Mouse (Mus musculus) brain, embryonic 14.5 days (tissue): Measurements from ENCODE around the gene Bclaf1. TPM values are rescaled to one million over a fixed set of nuclear protein-coding genes. Genes with fewer than 3 reads are reported as not detected.

Experiments used
- DNase-seq: peaks from one replicate; pipeline ENCODE4 v3.0.0-alpha.2; 2011; ENCODE audit warnings: low read depth
- CTCF ChIP-seq: fragments of 200-500 bp; IDR thresholded peaks from 2 replicates; pipeline ENCODE4 v1.5.1; 2012; ENCODE audit warnings: inconsistent platforms, mild to moderate bottlenecking, moderate library complexity, borderline replicate concordance; ENCODE audit not compliant: insufficient read depth, insufficient read length; ENCODE audit errors: extremely low read depth
- POLR2A ChIP-seq: fragments of 200-500 bp; IDR thresholded peaks from 2 replicates; pipeline ENCODE4 v1.6.1; 2012; ENCODE audit warnings: mild to moderate bottlenecking, inconsistent platforms, borderline replicate concordance; ENCODE audit not compliant: poor library complexity, insufficient read depth, insufficient read length, severe bottlenecking; ENCODE audit errors: extremely low read depth
- polyA plus RNA-seq: library from polyadenylated mRNA; depleted of rRNA; stranded (reverse); fragments of >200 nt; gene quantifications from 2 replicates; pipeline ENCODE4 v1.2.3, GENCODE M21; 2012; rRNA removed

The Bclaf1 gene
- 73.3 and 87.8 TPM in 2 replicates for polyA plus RNA-seq

DNA sequence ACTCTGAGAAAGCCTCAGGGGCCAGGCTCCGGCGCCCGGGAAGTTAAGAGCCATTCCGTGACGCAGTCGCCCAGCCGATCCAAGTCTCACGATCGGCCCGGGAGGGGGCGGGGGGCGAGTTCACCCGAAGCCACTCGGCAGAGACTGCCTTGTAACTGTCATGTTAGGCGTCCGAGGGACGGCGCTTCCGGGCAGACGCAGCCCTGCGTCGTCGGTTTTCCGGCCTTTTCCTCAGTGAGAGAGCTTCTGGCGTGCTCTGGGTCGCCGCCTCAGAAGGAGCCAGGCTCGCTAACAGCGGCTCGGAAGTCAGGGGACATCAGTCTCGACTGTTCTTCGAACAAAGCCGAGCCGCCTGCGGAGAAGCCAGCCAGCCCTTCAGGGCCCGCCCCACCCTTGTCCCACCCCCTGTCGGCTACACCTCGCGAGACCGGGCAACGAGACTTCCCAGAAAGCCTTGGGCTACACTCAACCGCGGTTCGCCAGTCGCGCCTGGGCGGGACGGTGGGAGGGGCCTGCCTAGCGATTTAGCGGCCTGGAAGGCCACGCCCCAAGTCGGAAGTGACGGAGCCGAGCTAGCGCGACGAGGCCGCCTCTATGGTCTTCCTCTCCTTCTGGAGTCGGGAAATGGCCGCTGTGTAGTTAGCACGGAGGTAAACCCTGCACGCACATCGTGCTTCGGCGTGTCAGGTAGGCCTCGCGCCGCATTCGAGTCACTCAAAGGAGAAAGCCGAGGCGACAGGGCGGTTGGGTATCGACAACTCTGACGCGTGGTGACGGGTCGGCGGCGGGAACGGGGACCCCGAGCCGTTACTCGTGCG, at the start of gene Bclaf1:
Gene Bclaf1, plus strand, starts transcription at position 552 of the 818 bp plus-strand sequence.
- no peak for TF ChIP-seq CTCF
- TF ChIP-seq POLR2A, result peak; percentile 69; the same call in 1 of the 2 replicates
- peak; percentile 100 for DNase-seq

GRCm38 (mm10) chr10:20262896-20263295, 49.4 kb upstream of the Bclaf1 start:
- DNase-seq, result no peak
- TF ChIP-seq CTCF (no peak), POLR2A (no peak)

DNA sequence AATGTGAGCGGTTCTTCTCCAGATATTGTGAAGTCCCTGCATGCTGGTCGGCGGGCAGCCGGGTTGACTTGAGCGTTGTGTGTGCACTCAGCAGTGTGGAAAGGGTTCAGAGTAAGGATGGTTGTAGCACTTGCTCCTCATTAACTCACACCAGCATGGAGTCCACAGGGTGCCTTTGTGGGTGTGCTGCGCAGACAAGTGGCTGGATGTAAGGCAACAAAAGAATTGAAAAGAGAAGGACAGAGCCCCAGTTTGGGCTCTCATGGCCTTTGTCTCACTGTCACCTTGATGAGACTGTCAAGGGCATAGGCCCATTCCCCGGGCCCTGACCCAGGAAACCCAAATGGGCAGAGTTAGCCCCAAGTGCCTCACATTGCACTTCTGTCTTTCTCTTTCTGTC, 47.8 kb upstream of the Bclaf1 start:
- DNase-seq, result no peak
- TF ChIP-seq CTCF, result no peak
- no peak for TF ChIP-seq POLR2A

- no peak for DNase-seq
- TF ChIP-seq POLR2A, result no peak
- no peak for TF ChIP-seq CTCF
Measured at GRCm38 (mm10) chr10:20267032-20267431, 45.2 kb upstream of the Bclaf1 start.

GRCm38 (mm10) chr10:20268945-20269344, 43.3 kb upstream of the Bclaf1 start:
- DNase-seq, result no peak
- TF ChIP-seq POLR2A (no peak), CTCF (no peak)

- TF ChIP-seq POLR2A, result no peak
- TF ChIP-seq CTCF, result no peak
- DNase-seq, result no peak
Measured at GRCm38 (mm10) chr10:20272380-20272779, 39.9 kb upstream of the Bclaf1 start.

- TF ChIP-seq POLR2A (no peak), CTCF (no peak)
- peak; percentile 31 for DNase-seq
Measured at GRCm38 (mm10) chr10:20273278-20273677, 39.0 kb upstream of the Bclaf1 start.

GRCm38 (mm10) chr10:20274022-20274421, 38.2 kb upstream of the Bclaf1 start:
- no peak for DNase-seq
- no peak for TF ChIP-seq CTCF
- no peak for TF ChIP-seq POLR2A

- no peak for DNase-seq
- TF ChIP-seq CTCF, result no peak
- no peak for TF ChIP-seq POLR2A
Measured at GRCm38 (mm10) chr10:20281456-20281855, 30.8 kb upstream of the Bclaf1 start.

DNA sequence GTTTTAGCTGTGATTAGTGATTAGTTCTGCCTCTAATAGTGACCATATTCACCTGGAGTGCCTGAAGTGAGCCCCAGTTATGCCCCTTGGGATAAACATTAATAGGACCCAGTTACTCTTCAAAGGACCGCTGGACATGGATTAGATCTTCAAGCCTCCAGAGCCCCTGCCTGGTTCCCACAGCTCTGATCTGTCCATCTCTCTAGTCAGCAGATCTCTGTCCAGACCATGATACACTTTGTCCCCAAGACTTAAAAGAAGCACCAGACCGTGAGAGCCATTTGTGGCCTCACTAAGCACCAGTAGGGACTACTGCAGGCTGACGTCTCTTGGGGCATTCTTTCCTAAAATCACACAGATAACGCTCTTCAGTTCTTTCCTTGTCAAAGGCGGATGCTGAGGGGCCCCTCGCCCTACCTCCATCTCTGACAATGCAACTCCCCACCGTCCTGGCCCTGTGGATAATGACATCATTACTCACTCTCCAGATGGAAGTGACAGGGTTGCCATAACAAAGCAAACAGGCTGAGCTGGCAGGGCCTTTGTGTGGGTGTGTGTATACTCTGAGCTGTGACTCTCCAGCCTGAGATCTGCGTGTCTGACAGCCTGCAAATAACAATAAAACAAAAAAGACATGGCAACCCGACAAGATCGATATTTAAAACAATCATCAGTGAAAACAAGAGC, 26.8 kb upstream of the Bclaf1 start:
- peak; percentile 89 for DNase-seq
- TF ChIP-seq CTCF (no peak), POLR2A (no peak)

- TF ChIP-seq POLR2A, result 0 out of 2 replicates have a peak, but pooled peaks have one; percentile 12
- no peak for TF ChIP-seq CTCF
- peak; percentile 84 for DNase-seq
Measured at GRCm38 (mm10) chr10:20285994-20286836, 26.1 kb upstream of the Bclaf1 start.
